Mouse (Mus musculus): Measurements from ENCODE around the gene Izumo4.

Gene Izumo4

GRCm38 (mm10) chr10:80669737-80670485, 32.1 kb upstream of the Izumo4 start:
- DNase-seq (ENCODE audit: low spot score): no peak

- DNase-seq (ENCODE audit: low spot score): no peak
Observed at GRCm38 (mm10) chr10:80670531-80670930, 31.5 kb upstream of the Izumo4 start.

- no peak for DNase-seq (ENCODE audit: low spot score)
Observed at GRCm38 (mm10) chr10:80671251-80671650, 30.7 kb upstream of the Izumo4 start.

- DNase-seq (ENCODE audit: low spot score): no peak
Observed at GRCm38 (mm10) chr10:80671936-80672690, 29.9 kb upstream of the Izumo4 start.

GRCm38 (mm10) chr10:80673690-80674089, 28.3 kb upstream of the Izumo4 start:
- DNase-seq (ENCODE audit: low spot score): no peak

GRCm38 (mm10) chr10:80674161-80674711, 27.7 kb upstream of the Izumo4 start:
- no peak for DNase-seq (ENCODE audit: low spot score)

GRCm38 (mm10) chr10:80674851-80675404, 27.1 kb upstream of the Izumo4 start:
- DNase-seq (ENCODE audit: low spot score): no peak

GRCm38 (mm10) chr10:80675405-80676197, 26.4 kb upstream of the Izumo4 start:
- DNase-seq (ENCODE audit: low spot score): no peak

- DNase-seq (ENCODE audit: low spot score): peak; percentile 100
Observed at GRCm38 (mm10) chr10:80676198-80676928, 25.6 kb upstream of the Izumo4 start.

- DNase-seq (ENCODE audit: low spot score): peak; percentile 61
Observed at GRCm38 (mm10) chr10:80677128-80677875, 24.7 kb upstream of the Izumo4 start.

GRCm38 (mm10) chr10:80677942-80678436, 24.0 kb upstream of the Izumo4 start, which contains the start of gene Mknk2:
Mknk2 (minus strand) TSS chr10:80678112.
- peak; percentile 97 for DNase-seq (ENCODE audit: low spot score)

GRCm38 (mm10) chr10:80678601-80679377, 23.2 kb upstream of the Izumo4 start:
- no peak for DNase-seq (ENCODE audit: low spot score)

- DNase-seq (ENCODE audit: low spot score): no peak
Observed at GRCm38 (mm10) chr10:80679556-80680259, 22.3 kb upstream of the Izumo4 start.

- DNase-seq (ENCODE audit: low spot score): no peak
Observed at GRCm38 (mm10) chr10:80680260-80680696, 21.7 kb upstream of the Izumo4 start.

- peak; percentile 71 for DNase-seq (ENCODE audit: low spot score)
Observed at GRCm38 (mm10) chr10:80682003-80682402, 20.0 kb upstream of the Izumo4 start.

GRCm38 (mm10) chr10:80683647-80684046, 18.3 kb upstream of the Izumo4 start:
- no peak for DNase-seq (ENCODE audit: low spot score)

- peak; percentile 83 for DNase-seq (ENCODE audit: low spot score)
Observed at GRCm38 (mm10) chr10:80684214-80684613, 17.8 kb upstream of the Izumo4 start.

- no peak for DNase-seq (ENCODE audit: low spot score)
Observed at GRCm38 (mm10) chr10:80684984-80685383, 17.0 kb upstream of the Izumo4 start.

GRCm38 (mm10) chr10:80686617-80687016, 15.4 kb upstream of the Izumo4 start:
- DNase-seq (ENCODE audit: low spot score): no peak

All from T-cell, adult 2 months (primary cell).